Mouse (Mus musculus): ENCODE results near the gene Ly86. TPM values are rescaled to one million over a fixed set of nuclear protein-coding genes. Genes with fewer than 3 reads are reported as not detected.

Gene Ly86
- polyA plus RNA-seq, 1 experiment from 2014 or later: 9.4 TPM

DNA sequence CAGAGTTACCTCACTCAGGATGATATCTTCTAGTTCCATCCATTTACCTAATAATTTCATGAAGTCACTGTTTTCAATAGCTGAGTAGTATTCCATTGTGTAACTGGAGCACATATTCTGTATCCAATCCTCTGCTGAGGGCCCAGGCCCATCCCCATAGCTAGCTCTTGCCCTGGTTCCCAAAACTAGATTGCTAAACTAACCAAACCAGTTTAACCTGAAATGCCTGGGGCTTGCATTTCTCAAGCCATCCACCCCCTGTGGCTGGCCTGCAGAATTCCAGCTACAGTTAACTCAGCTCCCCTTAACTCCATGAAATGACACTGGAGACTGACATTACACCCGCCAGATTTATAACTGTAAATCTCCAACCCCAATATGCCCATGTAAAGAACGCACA, 13.1 kb downstream of the Ly86 start:
- no peak for DNase-seq (ENCODE audit: low spot score)
- 91% methylated on average over 2 of the region's 2 CpGs for WGBS
- H3K9me3 ChIP-seq (ENCODE audit: control insufficient read depth, low read length): no peaks in the 10 kb centered on the region
- H3K27ac ChIP-seq (ENCODE audit: low read depth, low read length): no peak overlapping the region
- H3K4me2 ChIP-seq: no peak overlapping the region
- H3K36me3 ChIP-seq (ENCODE audit: control insufficient read depth, insufficient read depth, low read length): no peaks in the 10 kb centered on the region
- ATAC-seq (replicated peaks; ENCODE audit: low FRiP score): no peak
- H3K9ac ChIP-seq (ENCODE audit: low read depth, low read length): no peak overlapping the region
- 0 out of 2 replicates have a peak, but pooled peaks cover 2% of the 10 kb centered on the region for H3K4me1 ChIP-seq (replicated peaks; ENCODE audit: control insufficient read depth, insufficient read depth, low read length)
- no peak overlapping the region for H3K4me3 ChIP-seq (ENCODE audit: low read depth, low read length)
- no peaks in the 10 kb centered on the region for H3K27me3 ChIP-seq (replicated peaks; ENCODE audit: control insufficient read depth, insufficient read depth, low read length)

DNA sequence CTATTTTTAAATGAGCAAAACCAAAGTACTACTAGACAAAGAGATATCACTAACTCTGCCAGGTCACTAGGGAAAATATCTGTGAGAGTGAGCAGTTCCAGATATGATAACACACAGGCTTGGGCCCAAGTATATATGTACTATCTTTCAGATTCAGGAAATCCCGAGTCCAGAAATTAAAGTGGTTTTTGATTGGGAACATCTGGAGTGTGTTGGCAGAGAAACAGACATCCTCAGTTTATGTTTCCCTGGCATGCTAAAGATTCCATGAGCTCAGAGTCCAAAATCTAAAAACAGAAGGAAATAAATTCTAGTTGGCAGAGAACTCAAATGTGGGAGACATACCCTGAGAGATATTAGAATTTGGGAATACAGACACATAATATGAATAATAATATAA, 16.2 kb downstream of the Ly86 start:
- Histone ChIP-seq H3K27me3 (replicated peaks; ENCODE audit: control insufficient read depth, insufficient read depth, low read length) (no peaks in the 10 kb centered on the region), H3K4me3 (ENCODE audit: low read depth, low read length) (no peak overlapping the region), H3K9ac (ENCODE audit: low read depth, low read length) (no peak overlapping the region), H3K4me1 (replicated peaks; ENCODE audit: control insufficient read depth, insufficient read depth, low read length) (no peaks in the 10 kb centered on the region), H3K27ac (ENCODE audit: low read depth, low read length) (no peak overlapping the region), H3K4me2 (no peak overlapping the region), H3K9me3 (ENCODE audit: control insufficient read depth, low read length) (no peaks in the 10 kb centered on the region), H3K36me3 (ENCODE audit: control insufficient read depth, insufficient read depth, low read length) (no peaks in the 10 kb centered on the region)
- DNase-seq (ENCODE audit: low spot score) (no peak), ATAC-seq (replicated peaks; ENCODE audit: low FRiP score) (no peak)
- WGBS: 56% methylated on average over 1 of the region's 1 CpGs

DNA sequence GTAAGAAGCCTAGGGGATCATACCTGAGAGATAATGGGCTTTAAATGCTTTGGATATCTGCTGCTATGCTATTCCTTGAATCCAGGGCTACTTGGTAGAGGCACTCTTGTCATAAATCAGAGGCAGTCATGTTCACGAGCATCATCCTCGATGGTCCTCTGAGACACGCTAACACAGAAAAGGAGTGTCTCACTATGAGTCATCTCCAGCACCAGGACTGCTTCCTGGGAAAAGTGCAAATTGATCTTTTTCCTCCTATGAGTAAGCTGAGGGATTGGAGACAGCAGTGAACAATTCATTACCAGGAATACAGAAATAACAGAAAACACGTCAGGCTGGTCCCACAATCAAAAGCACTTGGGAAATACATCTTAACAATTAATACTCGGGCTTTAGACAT, 19.3 kb downstream of the Ly86 start:
- Histone ChIP-seq H3K4me2 (no peak overlapping the region), H3K36me3 (ENCODE audit: control insufficient read depth, insufficient read depth, low read length) (no peaks in the 10 kb centered on the region), H3K27me3 (replicated peaks; ENCODE audit: control insufficient read depth, insufficient read depth, low read length) (no peaks in the 10 kb centered on the region), H3K27ac (ENCODE audit: low read depth, low read length) (no peak overlapping the region), H3K9ac (ENCODE audit: low read depth, low read length) (no peak overlapping the region), H3K9me3 (ENCODE audit: control insufficient read depth, low read length) (no peaks in the 10 kb centered on the region), H3K4me3 (ENCODE audit: low read depth, low read length) (no peak overlapping the region), H3K4me1 (replicated peaks; ENCODE audit: control insufficient read depth, insufficient read depth, low read length) (no peaks in the 10 kb centered on the region)
- no peak for ATAC-seq (replicated peaks; ENCODE audit: low FRiP score)
- DNase-seq (ENCODE audit: low spot score): no peak
- WGBS: 71% methylated on average over 5 of the region's 5 CpGs

DNA sequence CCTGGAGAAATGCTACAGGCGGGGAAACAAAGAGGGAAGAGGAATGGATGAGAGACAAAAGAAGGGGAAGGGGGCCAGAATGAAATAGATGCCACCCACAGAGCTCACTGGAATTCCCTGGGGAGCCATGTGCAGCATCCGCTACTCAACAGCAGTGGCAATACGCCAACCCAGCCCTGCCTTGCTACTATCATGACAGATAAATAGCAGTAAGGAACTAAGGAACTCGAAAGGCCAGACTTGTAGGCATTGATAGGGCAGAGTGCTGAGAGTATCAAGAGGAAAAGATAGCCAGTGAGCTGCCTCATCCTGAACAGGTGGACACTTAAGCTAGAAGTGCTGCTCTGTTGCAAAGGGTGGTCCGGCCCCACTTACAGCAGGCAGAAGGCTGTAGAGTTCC, 31.4 kb downstream of the Ly86 start:
- Histone ChIP-seq H3K9ac (ENCODE audit: low read depth, low read length) (no peak overlapping the region), H3K36me3 (ENCODE audit: control insufficient read depth, insufficient read depth, low read length) (no peaks in the 10 kb centered on the region), H3K9me3 (ENCODE audit: control insufficient read depth, low read length) (no peaks in the 10 kb centered on the region), H3K27ac (ENCODE audit: low read depth, low read length) (no peak overlapping the region), H3K27me3 (replicated peaks; ENCODE audit: control insufficient read depth, insufficient read depth, low read length) (no peaks in the 10 kb centered on the region), H3K4me2 (no peak overlapping the region), H3K4me1 (replicated peaks; ENCODE audit: control insufficient read depth, insufficient read depth, low read length) (no peaks in the 10 kb centered on the region), H3K4me3 (ENCODE audit: low read depth, low read length) (no peak overlapping the region)
- 66% methylated on average over 5 of the region's 5 CpGs for WGBS
- ATAC-seq (replicated peaks; ENCODE audit: low FRiP score): no peak
- no peak for DNase-seq (ENCODE audit: low spot score)

DNA sequence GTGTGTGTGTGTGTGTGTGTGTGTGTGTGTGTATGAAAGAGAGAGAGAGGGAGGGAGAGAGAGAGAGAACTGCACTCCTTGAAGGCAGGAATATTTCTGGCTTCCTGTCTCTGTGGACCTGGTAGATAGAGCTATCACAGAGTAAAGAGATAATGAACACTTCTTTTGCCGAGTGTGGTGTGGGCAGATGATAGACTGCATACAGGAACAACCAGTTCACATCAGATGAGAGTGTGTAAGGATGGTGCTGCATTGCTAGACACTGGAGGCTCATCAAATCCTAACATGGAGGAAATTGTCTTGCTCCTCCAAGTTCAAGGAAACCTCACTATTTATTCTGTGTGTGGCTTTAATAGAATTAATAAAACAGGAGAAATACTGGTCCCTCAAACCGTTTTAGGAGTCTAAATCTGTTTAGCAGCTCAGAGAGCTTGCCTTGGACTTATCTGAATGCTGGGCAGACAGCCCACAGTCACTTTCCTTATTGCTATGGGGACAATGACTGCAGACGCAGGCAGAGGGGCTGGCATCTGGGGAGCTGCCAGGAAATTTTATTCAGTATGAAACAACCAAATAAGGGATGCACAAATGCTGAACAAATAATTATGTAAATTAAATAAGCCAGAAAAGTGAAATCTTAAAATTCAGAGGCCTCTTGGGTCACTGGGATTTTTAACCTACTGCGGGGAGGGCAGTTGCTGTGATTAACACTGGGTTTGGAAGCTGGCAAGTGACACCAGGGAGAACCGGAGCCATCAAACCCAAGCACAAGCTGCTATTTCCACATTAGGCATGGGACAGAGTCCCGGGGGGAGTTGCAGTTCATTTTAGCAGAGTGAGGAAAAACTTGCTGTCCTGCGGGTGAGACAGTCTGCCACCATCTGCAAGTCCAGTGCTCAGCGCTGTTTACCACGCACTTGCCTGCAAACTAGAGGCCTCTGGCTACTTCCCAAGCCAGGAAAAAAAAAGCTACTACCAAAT, 43.5 kb downstream of the Ly86 start:
- DNase-seq (ENCODE audit: low spot score): no peak

DNA sequence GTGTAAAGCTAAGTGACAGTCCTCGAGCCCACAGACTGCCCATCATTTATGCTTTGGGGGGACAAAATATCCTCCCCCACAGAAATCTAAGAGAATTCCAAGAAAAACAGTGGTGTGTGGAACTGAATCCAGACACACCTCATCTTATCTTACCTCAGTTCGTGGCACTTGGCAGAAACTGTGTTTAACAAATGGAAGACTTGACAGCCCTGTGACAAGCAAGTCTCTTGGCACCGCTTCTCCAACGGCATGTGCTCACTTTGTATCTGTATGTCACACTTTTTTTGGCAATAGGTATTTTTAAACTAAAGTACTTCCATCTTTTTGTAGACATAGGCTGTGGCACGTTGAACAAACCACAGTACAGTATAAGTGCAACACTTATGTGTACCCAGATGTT, 44.3 kb downstream of the Ly86 start:
- H3K4me1 ChIP-seq (replicated peaks; ENCODE audit: control insufficient read depth, insufficient read depth, low read length): no peaks in the 10 kb centered on the region
- H3K27ac ChIP-seq (ENCODE audit: low read depth, low read length): no peak overlapping the region
- ATAC-seq (replicated peaks; ENCODE audit: low FRiP score): no peak
- no peaks in the 10 kb centered on the region for H3K9me3 ChIP-seq (ENCODE audit: control insufficient read depth, low read length)
- DNase-seq (ENCODE audit: low spot score): no peak
- no peak overlapping the region for H3K4me3 ChIP-seq (ENCODE audit: low read depth, low read length)
- no peak overlapping the region for H3K4me2 ChIP-seq
- no peaks in the 10 kb centered on the region for H3K36me3 ChIP-seq (ENCODE audit: control insufficient read depth, insufficient read depth, low read length)
- no peak overlapping the region for H3K9ac ChIP-seq (ENCODE audit: low read depth, low read length)
- 54% methylated on average over 5 of the region's 5 CpGs for WGBS
- no peaks in the 10 kb centered on the region for H3K27me3 ChIP-seq (replicated peaks; ENCODE audit: control insufficient read depth, insufficient read depth, low read length)

More for the DNA sequence above, 43.5 kb downstream of the Ly86 start:
- Histone ChIP-seq H3K36me3 (ENCODE audit: control insufficient read depth, insufficient read depth, low read length) (no peaks in the 10 kb centered on the region), H3K4me2 (no peak overlapping the region), H3K27ac (ENCODE audit: low read depth, low read length) (no peak overlapping the region), H3K9me3 (ENCODE audit: control insufficient read depth, low read length) (no peaks in the 10 kb centered on the region), H3K27me3 (replicated peaks; ENCODE audit: control insufficient read depth, insufficient read depth, low read length) (no peaks in the 10 kb centered on the region), H3K4me1 (replicated peaks; ENCODE audit: control insufficient read depth, insufficient read depth, low read length) (no peaks in the 10 kb centered on the region), H3K9ac (ENCODE audit: low read depth, low read length) (no peak overlapping the region), H3K4me3 (ENCODE audit: low read depth, low read length) (no peak overlapping the region)
- no peak for ATAC-seq (replicated peaks; ENCODE audit: low FRiP score)
- 58% methylated on average over 9 of the region's 9 CpGs for WGBS

DNA sequence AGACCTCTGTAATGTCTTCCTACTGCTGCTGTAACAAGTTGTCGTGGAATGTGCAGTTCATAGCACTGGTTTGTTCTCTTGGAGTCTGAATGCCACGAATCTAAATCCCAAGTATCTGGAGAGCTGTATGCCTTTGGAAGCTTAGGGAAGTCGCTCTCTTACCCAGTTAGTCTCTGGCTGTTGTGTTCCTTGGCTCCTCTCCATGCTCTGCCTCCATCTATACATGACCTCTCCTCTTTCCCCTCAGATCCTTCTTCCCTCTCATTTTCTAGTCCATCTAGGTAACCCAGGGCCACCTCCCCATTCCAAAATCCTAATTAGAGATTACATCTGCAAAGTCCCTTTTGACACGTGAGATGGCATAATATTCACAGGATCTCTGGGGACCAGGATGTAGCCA, 53.8 kb downstream of the Ly86 start:
- Histone ChIP-seq H3K4me3 (ENCODE audit: low read depth, low read length) (no peak overlapping the region), H3K27me3 (replicated peaks; ENCODE audit: control insufficient read depth, insufficient read depth, low read length) (no peaks in the 10 kb centered on the region), H3K27ac (ENCODE audit: low read depth, low read length) (no peak overlapping the region), H3K4me2 (no peak overlapping the region), H3K36me3 (ENCODE audit: control insufficient read depth, insufficient read depth, low read length) (no peaks in the 10 kb centered on the region), H3K4me1 (replicated peaks; ENCODE audit: control insufficient read depth, insufficient read depth, low read length) (0 out of 2 replicates have a peak, but pooled peaks cover 2% of the 10 kb centered on the region), H3K9me3 (ENCODE audit: control insufficient read depth, low read length) (no peaks in the 10 kb centered on the region), H3K9ac (ENCODE audit: low read depth, low read length) (no peak overlapping the region)
- no peak for DNase-seq (ENCODE audit: low spot score)
- no peak for ATAC-seq (replicated peaks; ENCODE audit: low FRiP score)
- WGBS: 82% methylated on average over 4 of the region's 4 CpGs

DNA sequence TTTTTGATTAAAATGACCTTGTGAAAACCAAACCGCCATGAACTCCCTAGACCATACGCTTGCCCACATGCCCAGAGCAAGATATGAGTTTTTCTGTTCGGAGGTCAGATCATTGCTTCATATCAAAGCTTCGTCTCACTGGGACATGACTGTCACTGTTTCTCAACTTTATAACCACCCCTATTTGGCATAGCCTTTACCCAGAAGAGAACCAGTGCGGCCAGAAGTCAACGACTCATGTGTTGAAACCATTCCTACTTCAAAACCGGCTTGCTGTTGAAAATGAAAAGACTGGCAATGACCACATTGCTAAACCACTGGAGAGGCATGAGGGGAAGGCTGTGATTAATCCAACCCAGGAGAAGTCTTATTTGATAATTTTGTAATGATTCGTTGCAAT, 54.3 kb downstream of the Ly86 start:
- DNase-seq (ENCODE audit: low spot score) (no peak), ATAC-seq (replicated peaks; ENCODE audit: low FRiP score) (no peak)
- Histone ChIP-seq H3K4me2 (no peak overlapping the region), H3K36me3 (ENCODE audit: control insufficient read depth, insufficient read depth, low read length) (no peaks in the 10 kb centered on the region), H3K9ac (ENCODE audit: low read depth, low read length) (no peak overlapping the region), H3K4me3 (ENCODE audit: low read depth, low read length) (no peak overlapping the region), H3K4me1 (replicated peaks; ENCODE audit: control insufficient read depth, insufficient read depth, low read length) (0 out of 2 replicates have a peak, but pooled peaks cover 2% of the 10 kb centered on the region), H3K27ac (ENCODE audit: low read depth, low read length) (no peak overlapping the region), H3K27me3 (replicated peaks; ENCODE audit: control insufficient read depth, insufficient read depth, low read length) (no peaks in the 10 kb centered on the region), H3K9me3 (ENCODE audit: control insufficient read depth, low read length) (no peaks in the 10 kb centered on the region)
- 88% methylated on average over 8 of the region's 8 CpGs for WGBS

DNA sequence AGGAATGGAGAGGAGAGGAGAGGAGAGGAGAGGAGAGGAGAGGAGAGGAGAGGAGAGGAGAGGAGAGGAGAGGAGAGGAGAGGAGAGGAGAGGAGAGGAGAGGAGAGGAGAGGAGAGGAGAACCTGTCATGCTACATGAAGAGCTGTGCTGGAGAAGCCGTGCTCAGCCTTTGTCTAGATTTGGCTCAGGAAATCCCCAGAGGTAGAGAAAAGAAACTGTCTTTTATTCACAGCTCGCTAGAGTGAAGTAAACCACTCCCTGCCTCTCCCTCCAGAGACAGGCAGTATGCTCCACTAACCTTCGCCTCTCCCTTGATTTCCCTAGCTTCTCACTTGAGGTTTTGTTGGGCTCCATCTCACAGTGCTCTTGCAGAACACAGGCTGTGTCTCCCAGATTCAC, 57.4 kb downstream of the Ly86 start:
- Histone ChIP-seq H3K4me3 (ENCODE audit: low read depth, low read length) (no peak overlapping the region), H3K27ac (ENCODE audit: low read depth, low read length) (no peak overlapping the region), H3K9ac (ENCODE audit: low read depth, low read length) (no peak overlapping the region), H3K4me2 (no peak overlapping the region), H3K4me1 (replicated peaks; ENCODE audit: control insufficient read depth, insufficient read depth, low read length) (0 out of 2 replicates have a peak, but pooled peaks cover 2% of the 10 kb centered on the region), H3K9me3 (ENCODE audit: control insufficient read depth, low read length) (no peaks in the 10 kb centered on the region), H3K27me3 (replicated peaks; ENCODE audit: control insufficient read depth, insufficient read depth, low read length) (no peaks in the 10 kb centered on the region), H3K36me3 (ENCODE audit: control insufficient read depth, insufficient read depth, low read length) (no peaks in the 10 kb centered on the region)
- WGBS: 65% methylated on average over 3 of the region's 3 CpGs
- ATAC-seq (replicated peaks; ENCODE audit: low FRiP score) (no peak), DNase-seq (ENCODE audit: low spot score) (no peak)

Data from liver, embryonic 11.5 days (tissue).